Mouse (Mus musculus) spleen, adult 2 months (tissue): ENCODE results near the gene Thoc2. TPM values are rescaled to one million over a fixed set of nuclear protein-coding genes. Genes with fewer than 3 reads are reported as not detected.
"Not testable (repeated sequence)": the region's sequence is repeated elsewhere in the genome, so short reads cannot be mapped to it uniquely, and the experiment has no call there.

ENCODE experiments used
- DNase-seq, 2 experiments: peaks; one replicate each; pipeline versions ENCODE4 v3.0.0 to v3.0.0-alpha.2; 2012 to 2021; ENCODE audit warnings: low spot score in 2 of 2, low read depth in 1 of 2
- H3K27ac ChIP-seq: fragments of 200-500 bp; 2 replicates; pipeline ENCODE4 v1.5.1; 2012; ENCODE audit warnings: low read length, inconsistent platforms; ENCODE audit not compliant: insufficient read depth
- H3K27me3 ChIP-seq: fragments of 200-500 bp; 2 replicates; pipeline ENCODE4 v1.6.1; 2012; ENCODE audit warnings: mild to moderate bottlenecking, moderate library complexity, low read length, inconsistent platforms; ENCODE audit not compliant: control insufficient read depth, insufficient read depth
- H3K36me3 ChIP-seq: fragments of 200-500 bp; 2 replicates; pipeline ENCODE4 v1.6.1; 2012; ENCODE audit warnings: mild to moderate bottlenecking, low read length, inconsistent platforms; ENCODE audit not compliant: control insufficient read depth, insufficient read depth
- H3K4me1 ChIP-seq: fragments of 200-500 bp; 2 replicates; pipeline ENCODE4 v1.6.1; 2011; ENCODE audit warnings: inconsistent platforms; ENCODE audit not compliant: control insufficient read depth, insufficient read depth, insufficient read length
- H3K4me3 ChIP-seq: fragments of 200-500 bp; 2 replicates; pipeline ENCODE4 v1.5.1; 2011; ENCODE audit warnings: mild to moderate bottlenecking, inconsistent platforms; ENCODE audit not compliant: insufficient read depth, insufficient read length; ENCODE audit errors: extremely low read depth
- CTCF ChIP-seq: fragments of 200-500 bp; IDR thresholded peaks from 2 replicates; pipeline ENCODE4 v1.5.1; 2011; ENCODE audit warnings: mild to moderate bottlenecking, inconsistent platforms; ENCODE audit not compliant: insufficient read depth, insufficient read length, insufficient replicate concordance; ENCODE audit errors: extremely low read depth
- POLR2A ChIP-seq: fragments of 200-500 bp; IDR thresholded peaks from 2 replicates; pipeline ENCODE4 v1.6.1; 2011; ENCODE audit warnings: low read depth, low read length, inconsistent platforms
- WGBS: fragments of 180-500 bp; shearing (Covaris S2); methylation state at CpG from one replicate; pipeline ENCODE4 v1.1.7; 2018; 5-methylcytosine and 5-hydroxymethylcytosine counted together
- polyA plus RNA-seq: library from polyadenylated mRNA; depleted of rRNA; stranded (reverse); fragments of >200 nt; gene quantifications from 2 replicates; pipeline ENCODE4 v1.2.3, GENCODE M21; 2012; rRNA removed

Gene Thoc2
- polyA plus RNA-seq = 3.9 and 4.4 TPM in 2 replicates

DNA sequence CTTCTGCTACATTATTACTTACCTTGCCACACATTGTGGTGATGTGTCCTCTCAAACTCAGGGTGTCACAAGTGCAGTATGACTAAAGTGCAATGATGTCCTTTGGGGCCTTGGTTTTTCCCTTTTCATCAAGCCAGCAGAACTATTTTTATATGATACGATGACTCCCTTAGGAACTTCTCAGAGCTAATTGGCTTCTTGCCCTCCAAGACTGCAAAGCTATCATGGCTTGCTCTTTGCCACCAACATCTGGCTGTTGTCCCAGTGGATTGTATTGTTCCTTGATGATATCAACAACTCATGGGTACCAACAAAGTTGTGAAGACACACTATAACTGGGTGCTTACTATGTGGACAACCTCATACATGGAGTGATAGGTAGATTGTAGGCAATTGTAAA lies at the start of gene Thoc2:
Gene Thoc2, minus strand, starts transcription at position 101 of the 400 bp plus-strand sequence.
- TF ChIP-seq POLR2A (no peak), CTCF (no peak)
- Histone ChIP-seq H3K27ac (no peak within 1 kb of the TSS), H3K36me3 (no peaks in the 10 kb centered on the region), H3K27me3 (no peaks in the 10 kb centered on the region), H3K4me3 (no peak within 1 kb of the TSS), H3K4me1 (no peaks in the 10 kb centered on the region)
- 91% methylated on average over 1 of the region's 1 CpGs for WGBS
- no peak for DNase-seq

DNA sequence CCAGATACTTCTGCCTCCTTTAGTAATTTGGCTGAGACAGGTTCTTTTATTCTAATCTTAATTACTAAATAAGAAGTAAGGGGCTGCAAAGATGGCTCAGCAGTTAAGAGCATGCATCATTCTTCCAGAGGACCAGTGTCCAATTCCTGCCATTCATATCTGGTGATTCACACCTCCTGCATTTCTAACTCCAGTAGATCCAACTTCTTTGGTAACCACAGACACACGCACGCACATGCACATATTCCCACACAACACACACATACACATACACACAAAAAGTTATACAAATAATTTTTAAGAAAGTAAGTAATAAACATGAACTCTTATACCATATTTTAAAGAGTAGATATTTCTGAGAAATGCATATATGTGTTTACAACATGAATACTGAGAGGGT lies 49.6 kb upstream of the Thoc2 start:
- Histone ChIP-seq H3K4me3 (no peak overlapping the region), H3K27ac (no peak overlapping the region), H3K4me1 (no peaks in the 10 kb centered on the region), H3K36me3 (no peaks in the 10 kb centered on the region), H3K27me3 (no peaks in the 10 kb centered on the region)
- TF ChIP-seq POLR2A (no peak), CTCF (no peak)
- DNase-seq = no peak
- 91% methylated on average over 2 of the region's 2 CpGs for WGBS

- H3K4me1 ChIP-seq = no peaks in the 10 kb centered on the region
- no peak overlapping the region for H3K27ac ChIP-seq
- H3K27me3 ChIP-seq = no peaks in the 10 kb centered on the region
- WGBS = 79% methylated on average over 4 of the region's 4 CpGs
- no peak for DNase-seq
- H3K36me3 ChIP-seq = no peaks in the 10 kb centered on the region
- H3K4me3 ChIP-seq = no peak overlapping the region
- TF ChIP-seq CTCF (no peak), POLR2A (no peak)
Measured at GRCm38 (mm10) chrX:41969341-41969740, 48.9 kb upstream of the Thoc2 start.

- H3K27me3 ChIP-seq = no peaks in the 10 kb centered on the region
- no peak overlapping the region for H3K27ac ChIP-seq
- no peaks in the 10 kb centered on the region for H3K36me3 ChIP-seq
- H3K4me3 ChIP-seq = no peak overlapping the region
- DNase-seq = peak in 1 of 2 experiments; percentile 12
- H3K4me1 ChIP-seq = no peaks in the 10 kb centered on the region
- 71% methylated on average over 4 of the region's 4 CpGs for WGBS
- TF ChIP-seq CTCF = no peak
- TF ChIP-seq POLR2A = no peak
Measured at GRCm38 (mm10) chrX:41957161-41957560, 36.7 kb upstream of the Thoc2 start.

DNA sequence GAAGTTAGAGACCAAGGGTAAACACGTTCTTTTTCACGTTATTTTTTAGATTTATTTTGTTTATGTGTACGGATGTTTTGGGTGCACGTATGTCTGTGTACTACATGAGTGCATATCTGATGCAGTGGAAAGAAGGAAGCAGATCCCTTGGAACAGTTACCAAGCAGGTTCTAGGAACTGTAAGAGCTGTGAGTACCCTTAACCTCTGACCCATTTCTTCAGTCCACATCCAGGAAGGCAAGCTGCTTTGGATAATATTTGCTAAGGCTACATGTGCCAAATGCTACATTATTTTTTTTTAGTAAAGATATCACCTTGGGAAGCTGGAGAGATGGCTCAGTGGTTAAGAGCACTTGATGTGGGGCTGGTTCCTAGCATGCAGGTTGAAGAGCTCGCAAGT lies 21.4 kb upstream of the Thoc2 start:
- 88% methylated on average over 5 of the region's 5 CpGs for WGBS
- H3K27me3 ChIP-seq = no peaks in the 10 kb centered on the region
- no peaks in the 10 kb centered on the region for H3K4me1 ChIP-seq
- no peaks in the 10 kb centered on the region for H3K36me3 ChIP-seq
- H3K27ac ChIP-seq = no peak overlapping the region
- no peak for DNase-seq
- TF ChIP-seq CTCF = no peak
- no peak for TF ChIP-seq POLR2A
- no peak overlapping the region for H3K4me3 ChIP-seq

DNA sequence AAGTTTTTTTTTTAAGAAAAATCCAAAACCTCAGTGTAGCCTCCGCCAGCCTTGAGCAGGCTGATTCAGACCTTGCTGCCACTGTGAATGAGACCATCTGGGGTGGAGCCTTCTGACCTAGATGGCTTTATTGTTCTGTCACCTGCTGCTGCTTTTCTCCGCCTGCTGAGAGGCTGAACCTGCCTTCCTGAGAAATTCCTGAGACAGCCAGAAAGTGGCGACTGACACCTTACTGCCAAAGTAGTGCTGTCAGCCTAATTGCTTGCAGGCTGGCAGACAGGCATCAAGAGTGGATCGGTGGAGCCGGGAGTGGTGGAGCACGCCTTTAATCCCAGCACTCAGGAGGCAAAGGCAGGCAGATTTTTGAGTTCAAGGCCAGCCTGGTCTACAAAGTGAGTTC lies 11.3 kb upstream of the Thoc2 start:
- WGBS = 85% methylated on average over 6 of the region's 6 CpGs
- not testable (repeated sequence) for H3K4me1 ChIP-seq, DNase-seq

DNA sequence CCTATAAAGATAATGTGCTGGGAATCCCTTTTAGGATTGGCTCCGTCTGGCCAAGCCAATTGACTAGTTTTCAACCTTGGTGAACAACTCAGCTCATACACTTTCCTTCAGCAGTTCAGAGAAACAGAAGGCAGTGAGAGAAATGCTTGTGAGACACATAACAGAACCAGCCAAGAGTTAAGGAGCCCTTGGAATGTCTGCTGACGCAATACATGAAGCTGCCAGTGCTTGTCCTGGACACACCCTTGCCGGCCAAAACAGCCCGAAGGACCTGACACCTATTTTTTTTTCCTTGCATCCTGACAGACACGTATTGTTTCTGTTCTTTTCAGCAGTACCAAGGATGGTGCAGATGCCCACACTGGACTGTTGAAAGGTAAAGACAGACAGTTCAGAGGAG lies 4.2 kb upstream of the Thoc2 start:
- no peaks in the 10 kb centered on the region for H3K27me3 ChIP-seq
- TF ChIP-seq CTCF = no peak
- no peak for TF ChIP-seq POLR2A
- WGBS = 85% methylated on average over 5 of the region's 5 CpGs
- no peak overlapping the region for H3K27ac ChIP-seq
- no peaks in the 10 kb centered on the region for H3K4me1 ChIP-seq
- no peaks in the 10 kb centered on the region for H3K36me3 ChIP-seq
- no peak overlapping the region for H3K4me3 ChIP-seq
- DNase-seq = no peak

More for the DNA sequence above, 11.3 kb upstream of the Thoc2 start:
- H3K4me3 ChIP-seq, H3K36me3 ChIP-seq, H3K27ac ChIP-seq, H3K27me3 ChIP-seq: not testable (repeated sequence)

DNA sequence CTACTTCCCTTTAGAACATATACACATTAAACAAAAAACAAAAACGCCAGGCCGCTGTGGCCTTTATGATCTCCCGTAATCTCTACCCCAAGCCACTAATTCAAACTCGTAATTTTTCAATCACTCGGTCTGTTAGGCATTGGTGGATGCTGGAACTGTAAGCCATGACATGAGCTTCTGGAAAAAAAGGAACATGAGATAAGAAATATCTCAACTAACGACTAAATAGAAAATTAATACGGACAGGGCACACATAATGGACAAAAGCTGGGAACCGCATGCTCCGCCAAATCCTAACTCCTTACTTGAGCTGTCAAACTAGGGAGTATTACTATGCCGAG lies 8.4 kb downstream of the Thoc2 start:
- H3K4me3 ChIP-seq = no peak overlapping the region; the same call in none of the 2 replicates
- 47% methylated on average over 10 of the region's 10 CpGs for WGBS
- no peaks in the 10 kb centered on the region for H3K36me3 ChIP-seq
- no peaks in the 10 kb centered on the region for H3K27me3 ChIP-seq
- DNase-seq = no peak
- TF ChIP-seq CTCF = no peak
- TF ChIP-seq POLR2A = no peak
- no peaks in the 10 kb centered on the region for H3K4me1 ChIP-seq
- peak overlapping the region; percentile 74 for H3K27ac ChIP-seq
